Mouse (Mus musculus): ENCODE data around the gene Traf3ip3.

GRCm38 (mm10) chr1:193131311-193131948 lies 70.1 kb downstream of the Traf3ip3 start:
- TF ChIP-seq CTCF (IDR thresholded peaks at IDR 0.05; ENCODE audit: extremely low read depth, insufficient read depth, insufficient read length, insufficient replicate concordance) (no peak), POLR2A (IDR thresholded peaks at IDR 0.05; ENCODE audit: low read depth, low read length) (no peak)

All from spleen, adult 2 months (tissue).